Mouse (Mus musculus) E14TG2a.4 (cell line): Measurements from ENCODE around the gene Lin52.

Source experiments
- CTCF ChIP-seq: conservative IDR thresholded peaks from 2 replicates; pipeline ENCODE4 v1.5.1; 2014; ENCODE audit warnings: low read length
- NANOG ChIP-seq: IDR thresholded peaks from 2 replicates; pipeline ENCODE4 v1.6.1; 2014; ENCODE audit warnings: borderline replicate concordance, low read length, mixed read lengths
- POU5F1 ChIP-seq: IDR thresholded peaks from 2 replicates; pipeline ENCODE4 v1.6.1; 2014; ENCODE audit warnings: low read length, borderline replicate concordance

- TF ChIP-seq CTCF = peak; percentile 21
- no peak for TF ChIP-seq NANOG
- no peak for TF ChIP-seq POU5F1
Measured at GRCm38 (mm10) chr12:84581285-84581684, 130.1 kb downstream of the Lin52 start.
